Mouse (Mus musculus) lung, postnatal 36 days (tissue): ENCODE data around the gene Rere.
A peak's percentile ranks its signal among the peaks of the same experiment; 100 is the strongest.

Source experiments
- DNase-seq: peaks from one replicate; pipeline ENCODE4 v3.0.0; 2022; ENCODE audit warnings: mixed read lengths

Rere gene

GRCm38 (mm10) chr4:150394091-150394490, 112.6 kb downstream of the Rere start:
- no peak for DNase-seq

DNA sequence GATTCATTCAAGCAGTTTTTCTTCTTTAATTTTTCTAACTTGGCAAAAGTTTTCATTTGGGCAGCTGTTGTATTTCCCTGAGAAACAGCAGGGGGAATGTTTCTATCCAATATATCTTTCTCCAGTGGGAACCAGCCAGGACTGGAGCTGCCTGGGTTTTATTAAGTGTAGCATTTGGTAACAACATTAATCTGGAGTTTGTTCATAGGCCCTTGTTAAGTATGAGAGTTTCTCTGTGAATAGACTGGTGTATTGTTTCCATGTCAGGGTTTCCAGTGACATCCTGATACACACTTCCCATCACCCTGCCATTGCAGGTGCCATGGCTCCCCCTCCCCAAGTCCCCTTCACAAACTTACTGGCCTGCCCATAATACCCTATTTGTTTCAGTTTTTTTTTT, 114.9 kb downstream of the Rere start:
- DNase-seq = no peak

GRCm38 (mm10) chr4:150396826-150397620, 115.6 kb downstream of the Rere start:
- DNase-seq = peak; percentile 68

DNA sequence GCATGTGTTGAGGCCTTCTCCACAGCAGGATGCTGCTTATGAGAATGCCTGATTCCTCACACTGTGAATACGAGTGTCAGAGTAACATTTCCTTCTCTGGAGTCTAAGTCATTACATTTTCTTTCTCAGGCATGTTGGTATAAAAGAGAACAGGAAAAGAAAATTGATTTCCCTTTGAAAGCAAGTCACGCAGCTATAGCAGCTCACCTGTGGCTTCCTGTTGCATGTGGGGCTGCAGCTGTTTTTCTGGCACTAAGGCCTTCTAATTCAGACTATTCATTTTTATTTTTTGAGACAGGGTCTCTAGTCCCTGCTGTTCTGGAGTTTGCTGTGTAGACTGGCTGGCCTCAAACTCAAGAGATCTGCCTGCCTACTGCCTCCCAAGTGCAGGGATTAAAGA, 117.6 kb downstream of the Rere start:
- DNase-seq = no peak

GRCm38 (mm10) chr4:150401830-150402607, 120.6 kb downstream of the Rere start:
- peak; percentile 42 for DNase-seq

DNA sequence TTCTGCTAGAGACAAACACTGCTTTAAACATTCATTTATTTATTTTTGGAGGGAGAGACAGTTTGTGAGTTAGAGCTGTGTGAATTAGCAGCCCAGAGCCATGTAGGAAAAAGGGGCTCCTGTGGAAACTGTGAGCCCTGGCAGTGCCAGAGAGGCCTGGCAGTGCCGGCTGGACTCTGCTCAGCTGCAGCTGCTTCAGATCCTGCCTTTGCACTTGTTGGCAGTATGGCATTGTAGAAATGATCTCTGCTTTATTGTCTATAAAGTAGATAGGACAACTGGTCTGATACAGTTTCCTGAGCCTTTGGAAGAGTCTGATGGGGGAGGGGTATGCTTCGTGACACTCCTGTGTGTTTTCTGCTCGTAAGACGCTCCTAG, 121.2 kb downstream of the Rere start:
- no peak for DNase-seq

- peak; percentile 17 for DNase-seq
Observed at GRCm38 (mm10) chr4:150403941-150404340, 122.5 kb downstream of the Rere start.

GRCm38 (mm10) chr4:150404583-150404982, 123.1 kb downstream of the Rere start:
- DNase-seq = peak; percentile 51

DNA sequence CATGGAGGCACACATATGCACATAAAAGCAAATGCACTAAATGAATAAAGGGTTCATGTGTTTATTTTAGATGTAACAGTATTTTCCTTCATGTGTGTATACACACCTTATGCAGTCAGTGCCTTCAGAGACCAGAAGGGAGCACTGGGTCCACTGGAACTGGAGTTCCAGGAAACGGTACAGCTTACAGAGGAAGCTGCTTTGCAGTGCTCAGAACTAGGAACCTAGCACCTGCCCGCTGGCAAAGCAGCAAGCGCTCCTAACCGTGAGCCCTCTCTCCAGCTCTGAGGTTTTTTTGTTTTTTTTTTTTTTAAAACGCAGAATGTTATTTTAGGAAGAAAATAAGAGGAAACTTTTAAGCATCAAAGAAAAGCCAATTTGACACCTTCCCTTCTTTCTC, 124.3 kb downstream of the Rere start:
- no peak for DNase-seq

GRCm38 (mm10) chr4:150406320-150406719, 124.9 kb downstream of the Rere start:
- DNase-seq = no peak

GRCm38 (mm10) chr4:150406821-150407220, 125.4 kb downstream of the Rere start:
- no peak for DNase-seq

GRCm38 (mm10) chr4:150414296-150414695, 132.8 kb downstream of the Rere start:
- DNase-seq = no peak

GRCm38 (mm10) chr4:150414759-150415158, 133.3 kb downstream of the Rere start:
- DNase-seq = no peak

GRCm38 (mm10) chr4:150415227-150415969, 134.0 kb downstream of the Rere start:
- no peak for DNase-seq

GRCm38 (mm10) chr4:150420576-150421263, 139.3 kb downstream of the Rere start:
- no peak for DNase-seq

GRCm38 (mm10) chr4:150426098-150426879, 144.8 kb downstream of the Rere start:
- peak; percentile 30 for DNase-seq

- DNase-seq = no peak
Observed at GRCm38 (mm10) chr4:150426880-150427476, 145.5 kb downstream of the Rere start.

- DNase-seq = no peak
Observed at GRCm38 (mm10) chr4:150428762-150429161, 147.3 kb downstream of the Rere start.

DNA sequence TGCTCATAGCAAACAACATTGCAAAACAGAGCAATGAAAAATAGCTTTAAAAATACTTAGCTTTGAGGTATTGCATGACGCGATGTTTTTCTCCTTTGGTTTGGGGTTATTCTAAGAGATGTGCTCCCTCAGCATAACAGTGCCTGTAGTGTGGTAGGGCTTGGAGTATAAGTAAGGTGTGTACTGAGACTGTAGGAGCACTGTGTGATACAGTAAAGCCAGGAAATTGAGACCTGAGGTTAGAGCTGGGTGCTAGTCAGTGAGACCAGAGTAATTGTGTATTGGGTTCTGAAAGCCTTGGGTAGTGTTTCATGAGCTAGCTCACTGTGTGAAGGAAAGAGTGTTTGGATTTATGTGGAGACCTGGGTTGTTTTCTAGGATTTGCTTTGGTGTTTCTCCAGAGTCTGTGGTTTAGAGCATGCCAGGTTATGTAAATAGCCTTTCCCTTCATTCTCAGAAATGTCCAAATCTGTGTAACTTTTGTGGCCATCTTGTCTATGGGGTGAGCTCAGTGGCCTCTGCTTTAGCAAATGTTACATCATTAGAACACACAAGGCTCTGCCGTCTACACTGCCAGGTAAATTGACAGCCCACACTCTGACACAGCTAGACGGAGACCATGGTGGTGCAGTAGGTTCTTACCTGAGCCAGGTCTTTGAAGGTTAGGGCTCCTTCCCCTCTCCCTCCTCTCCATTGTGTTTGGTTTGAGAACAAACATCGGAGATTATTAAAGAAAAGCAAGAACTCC, 152.6 kb downstream of the Rere start:
- DNase-seq = no peak

- DNase-seq = no peak
Observed at GRCm38 (mm10) chr4:150435590-150435989, 154.1 kb downstream of the Rere start.

DNA sequence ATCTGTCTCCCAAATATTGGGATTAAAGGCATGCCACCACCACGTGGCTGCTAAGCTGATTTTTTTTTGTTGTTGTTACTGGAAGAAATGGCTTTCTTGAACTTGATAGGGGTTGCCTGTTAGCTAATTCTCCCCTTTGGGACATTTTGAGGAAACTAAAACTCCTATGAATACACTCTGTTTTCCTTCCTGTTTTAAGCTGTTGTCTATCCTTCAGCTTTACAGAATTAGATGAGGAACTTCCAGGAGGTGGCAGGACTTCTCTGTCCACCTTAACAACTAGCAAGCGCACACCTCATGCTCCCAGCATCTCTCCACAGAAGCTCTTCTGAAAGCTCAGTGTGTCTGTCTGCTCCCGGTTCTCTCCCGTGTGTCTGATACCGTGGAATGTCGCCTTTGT, 157.2 kb downstream of the Rere start:
- no peak for DNase-seq
